Mouse (Mus musculus): ENCODE data around the gene Smok2a. TPM values are rescaled to one million over a fixed set of nuclear protein-coding genes. Genes with fewer than 3 reads are reported as not detected.
A peak's percentile ranks its signal among the peaks of the same experiment; 100 is the strongest.
"Not testable (repeated sequence)": the region's sequence is repeated elsewhere in the genome, so short reads cannot be mapped to it uniquely, and the experiment has no call there.

Gene Smok2a
- not detected for total RNA-seq (2021)

DNA sequence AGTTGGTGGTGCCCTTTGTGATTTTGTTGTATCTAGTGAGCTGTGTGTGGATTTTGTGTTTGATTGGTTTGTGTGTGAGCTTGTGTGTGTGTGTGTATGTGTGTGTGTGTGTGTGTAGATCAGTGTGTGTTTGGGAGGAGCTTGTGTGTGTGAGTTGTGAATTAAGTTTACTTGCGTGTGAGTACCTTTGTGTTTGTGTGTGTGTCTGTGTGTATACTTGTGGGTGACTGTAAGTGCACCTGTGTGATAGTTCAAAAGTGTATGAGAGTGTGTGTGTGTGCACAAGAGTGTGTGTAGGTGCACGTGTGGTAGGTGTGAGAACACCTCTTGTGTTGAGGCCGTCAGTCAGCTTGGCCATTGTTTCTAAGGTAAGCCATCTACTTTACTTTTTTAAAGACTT, at the start of gene Smok2a:
TSS of gene Smok2a (plus strand) at position 301 of the 400 bp plus-strand sequence.
- intact Hi-C loops (cut with DNase I): no loop called here

GRCm38 (mm10) chr17:13173578-13173977, 47.4 kb upstream of the Smok2a start:
- intact Hi-C loops (cut with DNase I); DNase-seq (ENCODE audit: extremely low spot score in 1 of 2, low spot score in 2 of 2): not testable (repeated sequence)

More for the DNA sequence above, at the start of gene Smok2a:
- no peak for DNase-seq (ENCODE audit: extremely low spot score in 1 of 2, low spot score in 2 of 2)

DNA sequence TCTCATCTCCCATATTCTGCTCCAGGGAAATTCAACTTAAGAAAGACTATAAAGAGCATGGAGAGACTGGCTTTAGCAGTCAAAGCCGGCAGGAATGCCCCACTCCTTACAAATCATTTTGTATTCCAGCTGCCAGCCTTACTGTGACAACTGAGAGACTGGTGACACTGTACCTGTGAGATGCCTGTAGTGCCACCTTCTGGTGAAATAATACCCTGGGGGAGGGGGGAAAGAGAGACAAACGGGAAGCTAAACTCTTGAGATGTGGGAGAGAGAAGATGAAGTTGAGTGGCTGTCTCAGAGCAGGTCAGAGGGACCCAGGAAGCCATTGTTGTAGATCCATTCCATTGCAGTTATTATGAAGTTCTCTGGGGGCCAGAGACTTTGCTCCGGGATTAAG, 47.0 kb upstream of the Smok2a start:
- intact Hi-C loops (cut with DNase I); DNase-seq (ENCODE audit: extremely low spot score in 1 of 2, low spot score in 2 of 2): not testable (repeated sequence)

DNA sequence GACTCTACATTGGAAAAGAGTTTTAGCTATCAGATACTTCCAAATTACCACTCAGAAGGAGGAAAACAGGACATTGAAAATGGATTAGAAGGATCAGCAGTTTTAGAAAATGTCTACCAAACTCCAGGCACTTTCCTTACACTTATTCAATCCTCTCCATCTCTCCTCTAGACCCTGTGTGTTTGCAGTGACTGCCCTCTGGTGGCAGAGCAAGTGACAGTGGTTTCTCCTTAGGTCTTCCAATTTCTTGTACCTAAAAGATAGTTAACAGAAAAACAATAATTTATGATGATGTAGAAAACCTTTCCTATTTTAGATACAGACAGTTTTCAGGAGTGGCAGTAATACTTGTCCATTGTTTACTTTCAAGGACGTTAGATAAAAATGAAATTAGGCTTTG, 45.4 kb upstream of the Smok2a start:
- DNase-seq (ENCODE audit: extremely low spot score in 1 of 2, low spot score in 2 of 2); intact Hi-C loops (cut with DNase I): not testable (repeated sequence)

- DNase-seq (ENCODE audit: extremely low spot score in 1 of 2, low spot score in 2 of 2); intact Hi-C loops (cut with DNase I): not testable (repeated sequence)
Observed at GRCm38 (mm10) chr17:13177796-13178195, 43.2 kb upstream of the Smok2a start.

- DNase-seq (ENCODE audit: extremely low spot score in 1 of 2, low spot score in 2 of 2); intact Hi-C loops (cut with DNase I): not testable (repeated sequence)
Observed at GRCm38 (mm10) chr17:13179021-13179420, 42.0 kb upstream of the Smok2a start.

GRCm38 (mm10) chr17:13180491-13180890, 40.5 kb upstream of the Smok2a start:
- DNase-seq (ENCODE audit: extremely low spot score in 1 of 2, low spot score in 2 of 2); intact Hi-C loops (cut with DNase I): not testable (repeated sequence)

DNA sequence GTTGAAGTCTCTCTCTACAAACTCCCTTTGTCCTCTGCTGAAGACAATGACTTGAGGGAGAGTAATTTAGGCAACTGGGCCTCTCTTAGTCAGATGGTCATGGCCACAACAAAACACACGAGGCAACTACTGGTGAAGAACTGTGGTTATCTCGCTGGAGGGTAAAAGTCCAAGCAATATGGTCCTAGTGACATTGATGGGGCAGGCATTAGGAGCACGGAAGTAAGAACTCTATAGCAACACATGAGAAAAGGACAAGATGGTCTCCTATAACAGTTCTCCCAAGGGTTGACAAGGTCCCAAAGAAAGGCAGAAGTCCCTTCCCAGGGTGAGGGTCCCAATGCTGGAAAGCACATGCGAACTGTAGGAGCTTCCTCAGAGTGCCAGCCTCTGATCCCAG, 38.3 kb upstream of the Smok2a start:
- DNase-seq (ENCODE audit: extremely low spot score in 1 of 2, low spot score in 2 of 2); intact Hi-C loops (cut with DNase I): not testable (repeated sequence)

- DNase-seq (ENCODE audit: extremely low spot score in 1 of 2, low spot score in 2 of 2); intact Hi-C loops (cut with DNase I): not testable (repeated sequence)
Observed at GRCm38 (mm10) chr17:13184514-13184913, 36.5 kb upstream of the Smok2a start.

DNA sequence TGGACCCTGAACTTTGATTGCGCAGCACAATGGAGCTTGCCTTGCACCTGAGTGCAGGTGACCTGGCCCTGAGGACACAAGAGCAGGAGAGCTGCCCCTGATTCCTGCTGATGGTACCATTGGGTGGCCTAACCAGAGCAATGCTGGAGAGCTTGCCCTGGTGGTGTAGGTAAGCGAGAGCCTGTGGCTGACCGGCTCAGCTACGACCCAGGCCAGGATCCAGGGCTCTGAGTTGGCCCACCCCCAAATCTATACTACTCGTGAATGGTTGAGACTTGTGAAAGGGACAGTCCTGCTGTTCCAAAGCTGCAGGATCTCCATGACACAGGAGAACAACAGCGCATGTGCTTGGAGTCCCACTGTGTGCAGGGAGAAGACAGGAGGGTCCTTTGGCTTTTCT, 34.4 kb upstream of the Smok2a start:
- DNase-seq (ENCODE audit: extremely low spot score in 1 of 2, low spot score in 2 of 2); intact Hi-C loops (cut with DNase I): not testable (repeated sequence)

- DNase-seq (ENCODE audit: extremely low spot score in 1 of 2, low spot score in 2 of 2); intact Hi-C loops (cut with DNase I): not testable (repeated sequence)
Observed at GRCm38 (mm10) chr17:13187621-13188020, 33.4 kb upstream of the Smok2a start.

DNA sequence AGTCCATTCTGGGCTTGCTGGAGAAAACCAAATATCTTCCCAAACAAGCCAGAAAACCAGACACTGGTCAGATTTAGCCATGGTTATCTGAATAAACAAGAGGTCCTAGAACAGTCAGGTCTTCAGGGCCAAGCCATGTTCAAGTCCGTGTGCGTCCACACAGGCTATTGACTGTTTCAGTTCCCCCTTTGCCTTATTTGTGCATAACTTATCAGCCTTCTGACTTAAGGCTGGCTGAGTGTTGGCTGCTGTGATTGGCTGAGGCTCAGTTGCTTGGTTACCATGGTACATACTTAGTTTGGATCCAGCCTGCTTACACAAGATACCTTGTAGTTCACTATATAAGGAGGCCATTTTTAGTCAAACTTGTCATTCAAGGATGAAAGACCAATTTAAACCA, 32.1 kb upstream of the Smok2a start:
- intact Hi-C loops (cut with DNase I); DNase-seq (ENCODE audit: extremely low spot score in 1 of 2, low spot score in 2 of 2): not testable (repeated sequence)

- intact Hi-C loops (cut with DNase I); DNase-seq (ENCODE audit: extremely low spot score in 1 of 2, low spot score in 2 of 2): not testable (repeated sequence)
Observed at GRCm38 (mm10) chr17:13190836-13191583, 30.0 kb upstream of the Smok2a start.

DNA sequence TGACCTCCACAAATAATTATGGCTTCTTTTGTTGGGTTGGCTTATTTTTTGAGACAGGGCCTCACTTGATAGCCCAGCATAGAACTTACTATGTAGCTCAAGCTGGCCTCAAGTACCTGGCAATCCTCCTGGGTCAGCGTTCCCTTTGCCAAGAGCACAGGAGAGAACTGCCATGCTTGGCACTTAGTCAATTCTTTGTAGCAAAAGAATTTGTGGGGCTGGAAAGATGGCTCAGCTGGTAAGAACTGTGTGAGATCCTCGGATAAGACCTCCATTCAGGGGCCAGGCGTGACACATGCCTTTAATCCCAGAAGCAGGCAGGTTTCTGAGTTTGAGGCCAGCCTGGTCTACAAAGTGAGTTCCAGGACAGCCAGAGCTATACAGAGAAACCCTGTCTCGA, 24.5 kb upstream of the Smok2a start:
- DNase-seq (ENCODE audit: extremely low spot score in 1 of 2, low spot score in 2 of 2); intact Hi-C loops (cut with DNase I): not testable (repeated sequence)

GRCm38 (mm10) chr17:13198812-13199211, 22.2 kb upstream of the Smok2a start:
- not testable (repeated sequence) for DNase-seq (ENCODE audit: extremely low spot score in 1 of 2, low spot score in 2 of 2)

DNA sequence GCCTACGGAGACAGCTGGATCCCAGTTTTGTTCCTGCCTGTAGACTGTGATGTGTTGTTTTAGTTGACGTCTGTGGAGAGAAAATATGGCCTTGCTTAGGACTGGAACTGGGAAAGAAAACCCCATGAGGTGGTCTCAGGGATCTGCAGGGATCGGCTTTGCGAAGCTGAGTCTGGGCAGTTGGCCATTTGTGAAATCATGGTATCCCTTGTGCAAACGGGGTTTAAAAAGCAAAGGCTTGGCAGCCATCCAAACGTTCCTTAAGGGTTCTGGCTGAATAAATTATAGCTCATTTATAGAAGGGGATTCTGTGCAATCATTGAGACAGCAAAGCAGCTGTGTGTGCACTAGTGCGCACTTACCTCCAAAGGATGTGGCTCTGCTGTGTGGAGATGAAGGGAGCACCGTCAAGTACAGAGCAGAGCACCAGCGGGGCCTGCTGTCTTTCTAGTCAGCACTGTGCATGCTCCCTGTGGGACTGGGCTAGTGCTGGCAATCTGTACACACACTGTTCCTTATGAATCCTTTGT, 21.0 kb upstream of the Smok2a start:
- intact Hi-C loops (cut with DNase I): not testable (repeated sequence)
- DNase-seq (ENCODE audit: extremely low spot score in 1 of 2, low spot score in 2 of 2): peak; percentile 26 to 66

More at GRCm38 (mm10) chr17:13198812-13199211, 22.2 kb upstream of the Smok2a start:
- intact Hi-C loops (cut with DNase I): not testable (repeated sequence)

- DNase-seq (ENCODE audit: extremely low spot score in 1 of 2, low spot score in 2 of 2): peak in 1 of 2 experiments; percentile 9
- intact Hi-C loops (cut with DNase I): not testable (repeated sequence)
Observed at GRCm38 (mm10) chr17:13201551-13201950, 19.4 kb upstream of the Smok2a start.

- peak in 1 of 2 experiments; percentile 5 for DNase-seq (ENCODE audit: extremely low spot score in 1 of 2, low spot score in 2 of 2)
- intact Hi-C loops (cut with DNase I): not testable (repeated sequence)
Observed at GRCm38 (mm10) chr17:13202453-13203107, 18.4 kb upstream of the Smok2a start.

DNA sequence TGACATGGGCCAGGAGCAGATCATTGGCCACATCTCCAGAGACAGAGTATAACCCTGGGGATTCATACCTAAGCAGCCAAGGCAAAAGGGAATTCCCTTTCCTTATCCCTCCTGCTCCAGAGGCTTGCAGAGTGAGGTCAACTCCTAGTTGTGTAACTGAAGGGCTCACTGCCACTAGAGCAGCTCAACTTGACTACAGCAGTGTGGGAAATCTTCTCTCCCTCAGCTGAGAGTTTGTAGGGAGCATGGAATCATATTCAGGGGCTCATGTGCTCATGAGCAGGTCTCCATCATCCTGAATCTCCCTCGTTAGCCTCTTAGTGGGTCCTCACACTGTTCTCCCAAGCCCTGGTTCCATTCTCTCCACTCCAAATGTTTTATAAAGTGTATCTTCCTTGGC, 15.7 kb upstream of the Smok2a start:
- DNase-seq (ENCODE audit: extremely low spot score in 1 of 2, low spot score in 2 of 2); intact Hi-C loops (cut with DNase I): not testable (repeated sequence)

DNA sequence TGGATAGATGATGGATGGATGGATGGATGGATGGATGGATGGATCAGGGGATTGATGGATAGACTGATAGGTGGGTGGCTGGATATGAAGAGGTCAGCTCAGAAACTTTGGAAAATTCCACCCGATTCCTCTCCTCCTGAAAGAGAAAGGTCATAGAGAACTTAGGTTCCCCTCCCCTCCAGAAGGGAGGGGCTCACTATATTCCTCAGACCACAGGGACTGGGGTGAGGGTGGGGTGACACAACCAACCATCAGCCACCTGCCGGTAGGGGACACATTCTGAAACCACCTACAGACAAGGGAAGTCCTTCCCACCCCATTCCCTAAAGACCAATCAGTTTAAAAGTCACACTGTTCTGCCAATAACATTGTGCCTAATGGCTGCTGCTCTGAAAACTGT, 14.5 kb upstream of the Smok2a start:
- peak in 1 of 2 experiments; percentile 26 for DNase-seq (ENCODE audit: extremely low spot score in 1 of 2, low spot score in 2 of 2)
- intact Hi-C loops (cut with DNase I): no loop called here

All from left cerebral cortex, postnatal 10 days (tissue).